Mouse (Mus musculus): ENCODE data around the gene Csnk1d. TPM values are rescaled to one million over a fixed set of nuclear protein-coding genes. Genes with fewer than 3 reads are reported as not detected.
A peak's percentile ranks its signal among the peaks of the same experiment; 100 is the strongest.

Csnk1d gene
- polyA plus RNA-seq, 1 experiment from 2014 or later: 133 TPM

DNA sequence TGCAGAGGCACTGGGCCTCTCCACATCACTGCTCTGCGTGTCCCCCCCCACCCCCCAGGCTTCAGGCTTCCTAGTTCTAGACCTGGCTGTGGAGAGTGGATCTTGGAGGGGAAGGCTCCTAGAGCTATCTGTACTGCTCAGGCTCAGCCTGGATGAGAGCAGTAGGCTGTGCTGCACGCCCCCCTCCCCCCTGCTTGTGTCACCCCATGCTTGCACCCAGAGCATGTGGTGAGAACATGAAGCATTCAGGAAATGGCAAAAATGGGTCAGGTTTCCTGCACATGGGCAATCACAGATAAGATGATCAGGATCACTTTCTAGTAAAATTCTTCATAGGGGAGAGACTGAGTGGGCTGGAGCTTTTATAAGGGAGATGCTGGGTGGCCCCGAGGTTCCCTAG is 31.6 kb downstream of the Csnk1d start:
- WGBS: 70% methylated on average over 3 of the region's 3 CpGs
- DNase-seq (ENCODE audit: low spot score): no peak
- peaks cover 100% of the 10 kb centered on the region for H3K36me3 ChIP-seq (replicated peaks)

DNA sequence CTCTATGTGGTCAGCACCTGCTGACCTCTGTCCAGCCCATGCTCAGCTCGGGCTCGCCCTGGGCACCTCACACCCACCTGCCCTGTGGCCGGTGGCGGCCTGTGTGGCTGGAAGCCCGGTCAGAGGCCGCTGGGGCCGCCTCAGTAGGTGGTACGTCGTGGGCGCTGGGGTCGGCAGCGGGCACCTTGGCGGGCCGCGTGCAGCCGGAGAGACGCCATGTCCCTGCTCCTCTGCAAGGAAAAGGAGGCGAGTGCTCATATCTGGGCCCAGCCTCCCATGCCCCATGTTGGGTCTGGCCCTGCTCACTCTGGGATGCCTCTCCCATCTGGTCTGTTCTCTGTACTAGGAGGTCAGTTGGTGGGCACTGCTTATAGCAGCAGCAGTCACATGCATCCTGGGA is 32.1 kb downstream of the Csnk1d start:
- no peak for DNase-seq (ENCODE audit: low spot score)
- 90% methylated on average over 18 of the region's 18 CpGs for WGBS
- no peaks in the 10 kb centered on the region for H3K27me3 ChIP-seq (replicated peaks; ENCODE audit: low read depth, poor library complexity, severe bottlenecking)
- H3K27ac ChIP-seq (replicated peaks): no peak overlapping the region
- H3K4me1 ChIP-seq: peaks cover 17% of the 10 kb centered on the region
- no peaks in the 10 kb centered on the region for H3K9me3 ChIP-seq
- peaks cover 100% of the 10 kb centered on the region for H3K36me3 ChIP-seq (replicated peaks)
- no peak overlapping the region for H3K4me3 ChIP-seq

More for the DNA sequence above, 31.6 kb downstream of the Csnk1d start:
- H3K4me3 ChIP-seq: no peak overlapping the region
- H3K27me3 ChIP-seq (replicated peaks; ENCODE audit: low read depth, poor library complexity, severe bottlenecking): no peaks in the 10 kb centered on the region
- no peak overlapping the region for H3K27ac ChIP-seq (replicated peaks)
- peaks cover 18% of the 10 kb centered on the region for H3K4me1 ChIP-seq
- H3K9me3 ChIP-seq: no peaks in the 10 kb centered on the region

DNA sequence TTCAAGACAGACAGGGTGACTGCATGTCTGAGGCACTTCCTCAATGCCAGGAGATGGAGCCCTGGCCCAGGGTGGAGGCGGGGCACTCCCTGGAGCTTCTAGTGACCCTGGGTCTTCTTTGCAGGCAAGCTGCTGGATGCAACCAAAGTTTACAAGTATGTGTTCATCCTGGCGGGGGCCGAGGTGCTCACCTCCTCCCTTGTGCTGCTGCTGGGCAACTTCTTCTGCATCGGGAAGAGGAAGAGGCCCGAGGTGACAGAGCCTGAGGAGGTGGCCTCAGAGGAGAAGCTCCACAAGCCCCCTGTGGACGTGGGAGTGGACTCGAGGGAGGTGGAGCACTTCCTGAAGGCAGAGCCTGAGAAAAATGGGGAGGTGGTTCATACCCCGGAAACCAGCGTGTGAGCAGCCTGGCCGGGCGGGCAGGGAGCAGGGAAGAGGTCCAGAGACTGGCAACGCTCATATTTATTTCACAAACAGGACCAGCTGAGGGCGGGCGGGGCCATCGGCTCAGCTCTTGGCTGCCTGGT is 33.3 kb downstream of the Csnk1d start:
- Histone ChIP-seq H3K4me1 (peaks cover 22% of the 10 kb centered on the region), H3K27ac (replicated peaks) (no peak overlapping the region), H3K27me3 (replicated peaks; ENCODE audit: low read depth, poor library complexity, severe bottlenecking) (no peaks in the 10 kb centered on the region), H3K36me3 (replicated peaks) (peaks cover 97% of the 10 kb centered on the region), H3K9me3 (no peaks in the 10 kb centered on the region), H3K4me3 (no peak overlapping the region)
- WGBS: 82% methylated on average over 15 of the region's 15 CpGs
- DNase-seq (ENCODE audit: low spot score): no peak

DNA sequence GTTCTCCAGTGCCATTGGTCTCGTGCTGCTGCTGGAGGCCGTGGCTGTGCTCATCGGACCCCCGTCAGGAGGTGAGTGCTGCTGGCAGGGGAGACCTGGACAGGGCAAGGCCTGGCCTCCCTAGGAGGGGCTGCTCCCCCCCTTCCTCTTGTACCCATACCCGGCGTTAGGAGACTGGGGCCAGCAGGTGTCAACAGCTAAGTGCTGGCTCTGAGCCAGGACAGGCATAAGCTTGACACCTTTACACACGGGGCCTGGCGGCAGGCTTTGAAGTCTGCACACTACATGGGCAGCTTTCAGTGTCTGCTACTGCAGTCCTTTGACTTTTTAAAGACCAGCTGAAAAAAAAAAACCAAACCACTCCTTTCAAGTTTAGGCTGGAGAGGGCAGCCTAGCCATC is 34.1 kb downstream of the Csnk1d start:
- Histone ChIP-seq H3K4me1 (peaks cover 29% of the 10 kb centered on the region), H3K27me3 (replicated peaks; ENCODE audit: low read depth, poor library complexity, severe bottlenecking) (no peaks in the 10 kb centered on the region), H3K4me3 (no peak overlapping the region), H3K9me3 (no peaks in the 10 kb centered on the region), H3K36me3 (replicated peaks) (peaks cover 96% of the 10 kb centered on the region), H3K27ac (replicated peaks) (no peak overlapping the region)
- no peak for DNase-seq (ENCODE audit: low spot score)
- 86% methylated on average over 8 of the region's 8 CpGs for WGBS

DNA sequence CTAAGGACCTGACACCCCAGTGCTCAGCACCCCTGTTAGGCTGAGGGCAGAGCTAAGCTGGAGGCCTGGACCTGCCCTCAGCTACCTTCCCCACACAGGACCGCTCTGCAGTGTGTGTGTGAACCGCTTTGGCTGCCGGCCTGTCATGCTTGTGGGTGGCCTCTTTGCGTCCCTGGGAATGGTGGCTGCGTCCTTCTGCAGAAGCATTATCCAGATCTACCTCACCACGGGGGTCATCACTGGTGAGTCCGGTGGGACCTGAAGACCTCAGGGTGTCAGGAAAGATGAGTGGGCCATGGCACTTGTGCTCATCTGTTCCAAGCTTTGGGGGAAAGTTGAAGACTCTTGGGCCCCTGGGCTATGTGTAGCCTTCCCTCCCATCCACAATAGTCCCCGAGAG is 35.4 kb downstream of the Csnk1d start:
- DNase-seq (ENCODE audit: low spot score): no peak
- no peak overlapping the region for H3K4me3 ChIP-seq
- peaks cover 42% of the 10 kb centered on the region for H3K4me1 ChIP-seq
- H3K36me3 ChIP-seq (replicated peaks): peaks cover 83% of the 10 kb centered on the region
- H3K27me3 ChIP-seq (replicated peaks; ENCODE audit: low read depth, poor library complexity, severe bottlenecking): no peaks in the 10 kb centered on the region
- H3K9me3 ChIP-seq: no peaks in the 10 kb centered on the region
- WGBS: 92% methylated on average over 8 of the region's 8 CpGs
- no peak overlapping the region for H3K27ac ChIP-seq (replicated peaks)

DNA sequence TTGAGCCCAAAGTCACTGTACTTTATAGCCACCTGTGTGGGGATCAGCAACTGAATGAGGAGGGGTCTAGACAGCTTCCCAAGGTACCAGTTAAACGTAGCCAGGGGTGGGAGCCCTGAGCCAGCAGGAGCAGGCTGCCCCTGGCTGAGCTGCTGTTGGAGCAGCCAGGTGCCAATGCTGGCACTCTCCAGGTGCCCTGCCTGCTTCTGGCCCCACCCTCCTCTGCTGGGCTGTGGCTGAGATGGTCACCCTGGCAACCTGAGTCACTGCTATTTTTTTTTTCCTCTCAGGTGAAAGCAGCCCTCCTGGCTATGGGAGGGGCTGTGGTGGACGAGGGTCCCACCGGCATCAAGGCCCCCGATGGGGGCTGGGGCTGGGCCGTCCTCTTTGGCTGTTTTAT is 36.2 kb downstream of the Csnk1d start:
- H3K9me3 ChIP-seq: no peaks in the 10 kb centered on the region
- no peak for DNase-seq (ENCODE audit: low spot score)
- peaks cover 50% of the 10 kb centered on the region for H3K4me1 ChIP-seq
- H3K27ac ChIP-seq (replicated peaks): no peak overlapping the region
- 84% methylated on average over 5 of the region's 5 CpGs for WGBS
- H3K4me3 ChIP-seq: no peak overlapping the region
- peaks cover 76% of the 10 kb centered on the region for H3K36me3 ChIP-seq (replicated peaks)
- 0 out of 2 replicates have a peak, but pooled peaks cover 3% of the 10 kb centered on the region for H3K27me3 ChIP-seq (replicated peaks; ENCODE audit: low read depth, poor library complexity, severe bottlenecking)

DNA sequence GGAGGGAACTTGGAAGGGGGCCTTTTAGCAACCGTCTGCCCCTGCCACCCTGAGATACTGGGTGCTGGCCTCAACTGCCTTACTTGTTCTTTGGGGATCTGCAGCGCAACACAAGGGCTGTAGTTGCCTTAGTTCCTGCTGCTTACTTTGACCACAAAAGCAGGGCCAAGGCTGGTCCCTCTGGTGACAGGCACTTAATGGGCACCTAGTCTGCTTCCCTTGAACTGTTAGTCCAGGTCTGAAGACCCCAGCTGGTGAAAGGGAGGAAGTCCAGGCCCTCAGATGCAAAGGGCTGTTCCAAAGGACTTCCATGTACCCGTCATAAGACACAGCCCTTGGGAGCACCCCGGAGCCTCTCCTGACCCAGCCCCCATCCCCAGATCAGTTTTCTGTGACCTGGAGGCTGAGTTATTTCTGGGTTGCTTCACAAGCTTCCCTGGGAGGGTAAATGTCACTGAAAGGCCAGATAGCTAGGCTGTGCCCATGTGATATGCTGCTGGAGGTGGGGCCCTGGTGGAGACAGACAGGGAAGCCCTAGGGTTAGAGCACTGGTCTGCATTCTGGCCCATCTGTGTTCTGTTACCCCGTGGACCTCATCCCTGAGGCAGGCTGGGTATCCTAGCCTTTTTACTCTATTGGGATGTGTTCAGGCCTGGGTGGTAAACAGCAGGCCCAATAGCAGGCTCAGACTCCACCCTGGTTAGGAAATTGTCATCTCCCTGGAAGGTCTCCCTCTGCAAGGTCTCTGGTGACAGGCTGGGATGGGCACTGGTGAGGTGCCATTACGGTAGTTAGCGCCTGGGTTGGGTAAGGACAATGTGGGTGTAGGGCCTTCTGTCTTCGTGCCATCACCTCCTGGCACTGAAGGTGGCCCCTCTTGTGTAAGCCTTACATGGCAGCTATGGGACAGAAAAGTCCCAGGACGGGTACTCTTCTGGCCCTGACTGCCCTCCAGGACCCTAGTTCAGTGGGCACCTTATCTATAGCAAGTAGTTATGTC is 39.1 kb downstream of the Csnk1d start:
- 79% methylated on average over 9 of the region's 9 CpGs for WGBS
- peak overlapping the region; percentile 91 for H3K27ac ChIP-seq (replicated peaks)
- peak overlapping the region; percentile 79 for H3K4me3 ChIP-seq
- no peaks in the 10 kb centered on the region for H3K9me3 ChIP-seq
- peaks cover 19% of the 10 kb centered on the region; the same call in 1 of the 2 replicates for H3K27me3 ChIP-seq (replicated peaks; ENCODE audit: low read depth, poor library complexity, severe bottlenecking)
- peaks cover 47% of the 10 kb centered on the region for H3K36me3 ChIP-seq (replicated peaks)
- DNase-seq (ENCODE audit: low spot score): peak; percentile 32
- peaks cover 57% of the 10 kb centered on the region for H3K4me1 ChIP-seq

DNA sequence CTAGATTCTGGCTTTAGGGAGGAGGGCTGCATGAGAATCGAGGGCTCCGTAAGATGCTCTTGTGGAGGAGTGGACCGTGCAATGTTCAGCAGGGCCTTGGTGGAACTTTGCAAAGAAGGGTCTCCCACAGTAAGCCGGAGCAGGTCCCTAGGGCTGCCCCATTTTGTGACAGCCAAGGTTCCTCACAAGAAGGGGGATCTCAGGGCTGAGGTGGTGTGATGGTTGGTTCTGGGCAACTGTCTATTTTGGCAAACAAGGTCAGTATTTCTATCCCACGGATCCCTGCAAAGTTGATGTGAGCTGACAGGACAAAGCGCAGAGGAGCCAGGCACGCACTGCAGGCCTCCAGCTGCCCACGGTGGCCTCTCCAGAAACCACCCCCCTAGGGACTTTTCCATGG is 39.9 kb downstream of the Csnk1d start:
- peak overlapping the region; percentile 91 for H3K27ac ChIP-seq (replicated peaks)
- peaks cover 39% of the 10 kb centered on the region for H3K36me3 ChIP-seq (replicated peaks)
- no peaks in the 10 kb centered on the region for H3K9me3 ChIP-seq
- peaks cover 19% of the 10 kb centered on the region; the same call in 1 of the 2 replicates for H3K27me3 ChIP-seq (replicated peaks; ENCODE audit: low read depth, poor library complexity, severe bottlenecking)
- H3K4me3 ChIP-seq: peak overlapping the region; percentile 79
- no peak for DNase-seq (ENCODE audit: low spot score)
- WGBS: 28% methylated on average over 8 of the region's 8 CpGs
- H3K4me1 ChIP-seq: peaks cover 57% of the 10 kb centered on the region

DNA sequence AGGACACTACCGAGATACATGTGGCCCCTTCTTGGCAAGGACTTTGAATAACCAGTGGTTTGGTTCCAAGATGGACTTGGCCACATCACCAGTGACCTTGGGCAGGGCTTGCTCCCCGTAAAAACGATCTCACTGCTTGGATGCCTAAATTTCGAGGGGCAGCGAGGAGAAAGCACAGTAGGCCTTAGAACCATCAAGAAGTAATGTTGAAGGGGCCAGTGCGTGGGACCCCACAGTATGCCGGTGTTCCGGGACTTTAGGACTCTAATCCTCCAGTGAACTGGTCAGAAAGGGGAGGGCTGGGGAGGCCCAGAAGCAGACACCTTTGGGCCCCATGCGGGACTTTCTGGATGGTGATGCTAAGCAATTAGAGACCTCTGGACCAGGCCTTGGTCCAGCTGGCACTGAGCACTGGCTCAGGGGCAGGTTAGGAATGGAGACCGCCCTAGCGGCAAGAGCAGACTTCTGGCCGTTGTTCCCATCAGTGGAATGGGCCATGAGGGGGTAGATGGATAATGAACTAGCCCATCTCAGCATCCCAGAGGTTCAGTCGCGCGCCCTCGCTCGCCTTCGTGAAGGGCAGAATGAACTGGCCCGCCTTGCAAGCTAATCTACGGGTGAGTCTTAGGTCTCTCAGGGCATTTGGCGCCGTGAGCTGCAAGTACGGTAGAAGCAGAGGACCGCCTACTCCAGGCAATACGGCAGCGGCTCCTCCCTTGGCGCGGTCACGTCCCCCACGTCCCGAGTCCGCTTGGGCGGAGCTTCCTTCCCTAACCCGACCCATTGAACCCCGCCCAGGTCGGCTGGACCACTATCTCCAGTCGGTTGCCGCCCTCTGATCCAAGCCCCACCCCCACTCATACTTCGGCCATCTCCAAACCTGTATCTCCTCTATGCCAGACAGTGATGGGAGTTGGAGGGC is 40.6 kb downstream of the Csnk1d start:
- Histone ChIP-seq H3K36me3 (replicated peaks) (peaks cover 32% of the 10 kb centered on the region), H3K4me3 (peak overlapping the region; percentile 79), H3K27ac (replicated peaks) (peak overlapping the region; percentile 91), H3K4me1 (peaks cover 57% of the 10 kb centered on the region), H3K9me3 (no peaks in the 10 kb centered on the region), H3K27me3 (replicated peaks; ENCODE audit: low read depth, poor library complexity, severe bottlenecking) (peaks cover 19% of the 10 kb centered on the region; the same call in 1 of the 2 replicates)
- DNase-seq (ENCODE audit: low spot score): peak; percentile 97
- WGBS: 1% methylated on average over 39 of the region's 39 CpGs

DNA sequence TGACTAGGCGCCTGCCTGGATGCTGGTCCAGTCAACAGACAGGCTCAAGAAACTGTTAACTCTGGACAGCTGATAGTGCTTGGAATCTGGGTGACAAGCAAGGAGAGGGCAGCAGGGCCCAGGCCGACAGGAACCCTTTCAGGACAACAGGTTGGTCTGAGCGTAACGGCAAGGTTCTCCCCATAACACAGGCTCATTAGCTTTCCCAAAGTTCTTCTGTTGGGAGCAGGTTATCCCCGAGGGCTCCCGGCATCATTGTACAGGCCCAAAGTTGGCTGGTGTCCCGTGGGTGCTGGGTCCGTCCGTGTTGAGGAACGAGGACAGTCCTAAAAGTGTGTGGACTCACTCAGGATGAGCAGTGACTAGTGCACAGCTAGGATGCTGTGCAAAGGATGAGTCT is 41.3 kb downstream of the Csnk1d start:
- Histone ChIP-seq H3K27ac (replicated peaks) (peak overlapping the region; percentile 91), H3K4me1 (peaks cover 57% of the 10 kb centered on the region), H3K4me3 (peak overlapping the region; percentile 79), H3K27me3 (replicated peaks; ENCODE audit: low read depth, poor library complexity, severe bottlenecking) (peaks cover 19% of the 10 kb centered on the region; the same call in 1 of the 2 replicates), H3K36me3 (replicated peaks) (peaks cover 25% of the 10 kb centered on the region), H3K9me3 (no peaks in the 10 kb centered on the region)
- 9% methylated on average over 10 of the region's 10 CpGs for whole genome bisulfite sequencing
- peak; percentile 43 for DNase-seq (ENCODE audit: low spot score)

DNA sequence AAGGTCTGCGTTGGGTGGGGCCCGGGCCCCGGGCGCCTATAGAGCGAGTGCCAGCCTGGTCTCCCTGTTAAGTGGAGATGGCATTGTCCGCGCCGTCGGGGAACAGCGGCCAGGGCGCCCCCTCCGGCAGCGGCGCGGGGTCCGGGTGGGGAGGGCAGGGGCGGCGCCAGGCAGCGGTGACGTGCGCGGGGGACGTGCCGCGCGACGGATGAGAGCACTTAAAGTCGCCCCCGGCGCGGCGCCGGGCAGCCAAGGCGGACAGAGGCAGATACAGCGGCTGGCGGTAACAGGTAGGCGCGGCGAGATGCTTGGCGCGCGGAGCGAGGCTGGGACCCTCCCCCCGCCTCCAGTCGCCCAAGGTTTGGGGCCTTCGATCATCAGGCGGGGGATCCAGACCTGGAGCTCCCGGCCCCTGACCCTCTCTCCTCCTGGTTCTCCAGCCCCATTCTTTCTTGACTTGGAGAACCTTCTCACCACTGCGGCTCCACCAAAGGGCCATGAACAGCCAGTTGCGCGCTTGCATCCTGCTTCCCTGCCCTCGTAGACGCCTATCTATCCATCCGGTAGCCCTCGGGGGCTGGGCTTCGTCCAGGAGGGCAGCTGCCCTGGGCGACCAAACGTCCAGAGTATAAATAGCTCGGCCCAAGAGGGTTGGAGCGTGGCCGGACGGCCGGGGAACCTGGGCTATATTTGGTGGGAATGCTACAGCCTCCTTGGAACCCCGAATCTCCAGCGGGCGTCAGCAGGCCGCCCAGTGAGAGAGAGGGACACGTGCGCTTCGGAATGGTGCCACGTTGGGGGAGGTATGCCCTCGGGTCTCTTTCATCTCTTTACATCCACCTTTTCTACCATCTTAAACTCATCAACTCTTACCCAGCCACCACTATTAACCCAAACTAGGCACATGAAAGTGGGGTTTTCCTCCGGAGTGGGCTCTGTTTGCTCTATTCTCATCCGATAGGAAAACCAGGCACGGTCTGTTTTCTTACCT is 42.0 kb downstream of the Csnk1d start:
- H3K4me3 ChIP-seq: peak overlapping the region; percentile 79
- peak overlapping the region; percentile 91 for H3K27ac ChIP-seq (replicated peaks)
- peaks cover 57% of the 10 kb centered on the region for H3K4me1 ChIP-seq
- peaks cover 18% of the 10 kb centered on the region for H3K36me3 ChIP-seq (replicated peaks)
- WGBS: under 1% methylated on average over 75 of the region's 75 CpGs
- no peaks in the 10 kb centered on the region for H3K9me3 ChIP-seq
- DNase-seq (ENCODE audit: low spot score): peak; percentile 87
- H3K27me3 ChIP-seq (replicated peaks; ENCODE audit: low read depth, poor library complexity, severe bottlenecking): peaks cover 19% of the 10 kb centered on the region; the same call in 1 of the 2 replicates

Data from embryonic facial prominence, embryonic 10.5 days (tissue).